Mouse (Mus musculus): ENCODE measurements around the gene Rimkla. TPM values are rescaled to one million over a fixed set of nuclear protein-coding genes. Genes with fewer than 3 reads are reported as not detected.
A peak's percentile ranks its signal among the peaks of the same experiment; 100 is the strongest.

Rimkla gene
- polyA plus RNA-seq, 1 experiment from 2014 or later, result 12.2 TPM

GRCm38 (mm10) chr4:119441836-119442235 lies 50.6 kb downstream of the Rimkla start:
- Histone ChIP-seq H3K27ac (no peak overlapping the region), H3K9me3 (replicated peaks) (no peaks in the 10 kb centered on the region; the same call in 1 of the 2 replicates), H3K4me2 (no peak overlapping the region), H3K27me3 (no peaks in the 10 kb centered on the region), H3K9ac (no peak overlapping the region), H3K4me3 (no peak overlapping the region), H3K4me1 (no peaks in the 10 kb centered on the region), H3K36me3 (ENCODE audit: poor library complexity, severe bottlenecking) (no peaks in the 10 kb centered on the region)
- WGBS, result 93% methylated on average over 4 of the region's 4 CpGs
- no peak for ATAC-seq

GRCm38 (mm10) chr4:119437936-119438335 lies 54.5 kb downstream of the Rimkla start:
- Histone ChIP-seq H3K4me2 (no peak overlapping the region), H3K4me1 (no peaks in the 10 kb centered on the region), H3K36me3 (ENCODE audit: poor library complexity, severe bottlenecking) (no peaks in the 10 kb centered on the region), H3K9me3 (replicated peaks) (no peaks in the 10 kb centered on the region; the same call in 1 of the 2 replicates), H3K27ac (no peak overlapping the region), H3K27me3 (no peaks in the 10 kb centered on the region), H3K4me3 (no peak overlapping the region), H3K9ac (no peak overlapping the region)
- 93% methylated on average over 2 of the region's 2 CpGs for WGBS
- ATAC-seq, result no peak

GRCm38 (mm10) chr4:119430678-119431077 lies 61.8 kb downstream of the Rimkla start:
- 28% methylated on average over 5 of the region's 5 CpGs for WGBS
- Histone ChIP-seq H3K4me1 (no peaks in the 10 kb centered on the region), H3K27me3 (no peaks in the 10 kb centered on the region), H3K27ac (no peak overlapping the region), H3K9me3 (replicated peaks) (no peaks in the 10 kb centered on the region), H3K4me2 (no peak overlapping the region), H3K4me3 (no peak overlapping the region), H3K36me3 (ENCODE audit: poor library complexity, severe bottlenecking) (no peaks in the 10 kb centered on the region), H3K9ac (no peak overlapping the region)
- no peak for ATAC-seq

DNA sequence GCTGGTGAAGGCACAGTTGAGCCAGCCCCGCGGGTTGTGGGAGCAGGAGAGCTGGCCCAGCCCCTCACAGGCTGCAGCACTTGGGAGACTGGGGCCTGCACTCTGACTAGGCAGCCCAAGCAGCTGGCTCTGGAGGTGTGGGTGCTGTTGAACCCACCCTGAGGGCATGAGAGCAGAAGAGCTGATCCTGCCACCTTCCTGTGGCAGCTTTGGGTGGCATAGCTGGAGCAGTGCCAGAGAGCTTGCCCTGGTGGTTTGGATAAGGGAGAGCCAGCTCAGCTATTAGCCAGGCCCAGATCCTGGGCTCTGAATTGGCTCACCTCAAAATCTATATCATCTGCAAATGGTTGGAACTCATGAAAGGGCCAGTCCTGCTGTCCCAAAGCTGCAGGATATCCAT lies 64.7 kb downstream of the Rimkla start:
- H3K4me3 ChIP-seq, result no peak overlapping the region
- 37% methylated on average over 2 of the region's 2 CpGs for WGBS
- no peaks in the 10 kb centered on the region for H3K27me3 ChIP-seq
- no peak for ATAC-seq
- H3K4me1 ChIP-seq, result peaks cover 5% of the 10 kb centered on the region; the same call in 1 of the 2 replicates
- H3K4me2 ChIP-seq, result no peak overlapping the region
- H3K27ac ChIP-seq, result no peak overlapping the region
- no peak overlapping the region for H3K9ac ChIP-seq
- no peaks in the 10 kb centered on the region for H3K36me3 ChIP-seq (ENCODE audit: poor library complexity, severe bottlenecking)
- H3K9me3 ChIP-seq (replicated peaks), result no peaks in the 10 kb centered on the region

DNA sequence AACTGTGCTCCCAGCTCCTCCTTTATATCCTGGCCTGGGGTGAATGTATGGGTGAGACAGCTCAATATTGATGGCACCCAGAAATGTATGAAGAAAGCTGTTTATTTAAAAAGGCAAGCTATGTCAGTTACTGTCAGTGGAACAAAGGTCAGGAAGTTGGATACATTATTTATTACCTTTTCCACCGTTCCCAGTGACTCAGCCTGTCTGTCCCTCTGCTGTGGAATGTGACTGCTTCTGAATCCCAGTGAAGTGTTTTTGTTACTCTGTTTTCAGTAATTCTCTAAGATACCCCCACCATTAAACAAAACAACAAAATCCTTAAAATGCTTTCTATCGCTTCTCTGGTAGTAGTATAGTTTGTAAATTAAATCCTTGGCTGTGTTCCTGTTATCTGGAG lies 66.8 kb downstream of the Rimkla start:
- WGBS, result 83% methylated on average over 2 of the region's 2 CpGs
- no peaks in the 10 kb centered on the region for H3K36me3 ChIP-seq (ENCODE audit: poor library complexity, severe bottlenecking)
- no peak overlapping the region for H3K4me2 ChIP-seq
- H3K27me3 ChIP-seq, result no peaks in the 10 kb centered on the region
- H3K4me1 ChIP-seq, result peaks cover 15% of the 10 kb centered on the region
- no peak overlapping the region for H3K4me3 ChIP-seq
- no peaks in the 10 kb centered on the region for H3K9me3 ChIP-seq (replicated peaks)
- no peak overlapping the region for H3K27ac ChIP-seq
- ATAC-seq, result no peak
- no peak overlapping the region for H3K9ac ChIP-seq

GRCm38 (mm10) chr4:119425077-119425476 lies 67.4 kb downstream of the Rimkla start:
- no peak for ATAC-seq
- WGBS, result 90% methylated on average over 2 of the region's 2 CpGs

GRCm38 (mm10) chr4:119422294-119422964 lies 70.0 kb downstream of the Rimkla start, which contains the start of the genes Ppcs and Zmynd12:
Gene Ppcs, minus strand, starts transcription at chr4:119422420.
Gene Zmynd12, plus strand, starts transcription at chr4:119422814.
- Histone ChIP-seq H3K27ac (peak within 1 kb of the TSS; percentile 65), H3K4me3 (peak within 1 kb of the TSS; percentile 64), H3K9ac (peak within 1 kb of the TSS; percentile 83), H3K4me2 (peak within 1 kb of the TSS; percentile 89), H3K36me3 (ENCODE audit: poor library complexity, severe bottlenecking) (no peaks in the 10 kb centered on the region; the same call in 1 of the 2 replicates), H3K9me3 (replicated peaks) (no peaks in the 10 kb centered on the region), H3K27me3 (no peaks in the 10 kb centered on the region), H3K4me1 (peaks cover 15% of the 10 kb centered on the region)
- under 1% methylated on average over 52 of the region's 52 CpGs for WGBS
- ATAC-seq, result peak; percentile 94

More at GRCm38 (mm10) chr4:119425077-119425476, 67.4 kb downstream of the Rimkla start:
- no peak overlapping the region for H3K4me2 ChIP-seq
- H3K4me3 ChIP-seq, result no peak overlapping the region
- no peaks in the 10 kb centered on the region for H3K36me3 ChIP-seq (ENCODE audit: poor library complexity, severe bottlenecking)
- no peak overlapping the region for H3K27ac ChIP-seq
- no peaks in the 10 kb centered on the region for H3K9me3 ChIP-seq (replicated peaks)
- no peak overlapping the region for H3K9ac ChIP-seq
- H3K27me3 ChIP-seq, result no peaks in the 10 kb centered on the region
- peaks cover 15% of the 10 kb centered on the region for H3K4me1 ChIP-seq

GRCm38 (mm10) chr4:119421921-119422293 lies 70.5 kb downstream of the Rimkla start:
- Histone ChIP-seq H3K27ac (peak overlapping the region; percentile 65), H3K4me2 (peak overlapping the region; percentile 89), H3K9ac (peak overlapping the region; percentile 83), H3K36me3 (ENCODE audit: poor library complexity, severe bottlenecking) (no peaks in the 10 kb centered on the region; the same call in 1 of the 2 replicates), H3K4me1 (peaks cover 15% of the 10 kb centered on the region), H3K9me3 (replicated peaks) (no peaks in the 10 kb centered on the region), H3K27me3 (no peaks in the 10 kb centered on the region), H3K4me3 (peak overlapping the region; percentile 64)
- WGBS, result under 1% methylated on average over 31 of the region's 31 CpGs
- peak; percentile 67 for ATAC-seq

GRCm38 (mm10) chr4:119421191-119421590 lies 71.2 kb downstream of the Rimkla start:
- H3K27ac ChIP-seq, result no peak overlapping the region
- H3K36me3 ChIP-seq (ENCODE audit: poor library complexity, severe bottlenecking), result no peaks in the 10 kb centered on the region; the same call in 1 of the 2 replicates
- peak overlapping the region; percentile 64 for H3K4me3 ChIP-seq
- peak overlapping the region; percentile 89 for H3K4me2 ChIP-seq
- 79% methylated on average over 3 of the region's 3 CpGs for WGBS
- H3K27me3 ChIP-seq, result no peaks in the 10 kb centered on the region
- H3K4me1 ChIP-seq, result peaks cover 15% of the 10 kb centered on the region
- no peaks in the 10 kb centered on the region for H3K9me3 ChIP-seq (replicated peaks)
- no peak for ATAC-seq
- peak overlapping the region; percentile 83 for H3K9ac ChIP-seq

- 89% methylated on average over 3 of the region's 3 CpGs for WGBS
These were observed 74.5 kb downstream of the Rimkla start for GRCm38 (mm10) chr4:119417894-119418293.

DNA sequence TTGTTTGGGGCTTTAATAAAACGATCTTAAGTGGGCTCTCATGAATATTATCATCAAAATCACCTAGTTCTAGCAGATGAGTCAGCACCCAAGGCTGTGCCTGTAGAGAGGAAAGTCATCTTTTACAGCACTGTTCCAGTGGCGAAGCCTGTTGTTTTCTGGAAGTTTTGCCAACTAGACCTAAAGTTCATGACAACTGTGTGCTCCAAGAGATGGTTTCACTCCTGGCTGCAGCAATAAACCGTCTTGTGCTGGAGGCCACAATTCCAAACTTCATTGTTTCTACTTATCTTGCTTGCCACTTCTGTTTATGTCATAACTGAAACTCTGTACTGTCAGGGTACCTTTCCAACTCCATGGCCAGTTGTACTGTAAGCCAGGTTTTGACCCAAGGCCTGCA lies 75.2 kb downstream of the Rimkla start:
- peaks cover 31% of the 10 kb centered on the region for H3K4me1 ChIP-seq
- no peak overlapping the region for H3K4me2 ChIP-seq
- H3K27ac ChIP-seq, result no peak overlapping the region
- no peak overlapping the region for H3K4me3 ChIP-seq
- no peaks in the 10 kb centered on the region for H3K27me3 ChIP-seq
- no peak for ATAC-seq
- WGBS, result 85% methylated on average over 3 of the region's 3 CpGs
- H3K36me3 ChIP-seq (ENCODE audit: poor library complexity, severe bottlenecking), result no peaks in the 10 kb centered on the region; the same call in 1 of the 2 replicates
- no peak overlapping the region for H3K9ac ChIP-seq
- no peaks in the 10 kb centered on the region for H3K9me3 ChIP-seq (replicated peaks)

More at GRCm38 (mm10) chr4:119417894-119418293, 74.5 kb downstream of the Rimkla start:
- ATAC-seq, result no peak
- no peaks in the 10 kb centered on the region for H3K27me3 ChIP-seq
- peaks cover 28% of the 10 kb centered on the region for H3K4me1 ChIP-seq
- no peak overlapping the region for H3K4me2 ChIP-seq
- no peak overlapping the region for H3K9ac ChIP-seq
- H3K27ac ChIP-seq, result no peak overlapping the region
- no peaks in the 10 kb centered on the region for H3K9me3 ChIP-seq (replicated peaks)
- H3K36me3 ChIP-seq (ENCODE audit: poor library complexity, severe bottlenecking), result no peaks in the 10 kb centered on the region; the same call in 1 of the 2 replicates
- no peak overlapping the region for H3K4me3 ChIP-seq

Measured in forebrain, embryonic 13.5 days (tissue).